Comparison of ENCODE assay signal across 28 mouse cellular contexts in the genomic region with DNA sequence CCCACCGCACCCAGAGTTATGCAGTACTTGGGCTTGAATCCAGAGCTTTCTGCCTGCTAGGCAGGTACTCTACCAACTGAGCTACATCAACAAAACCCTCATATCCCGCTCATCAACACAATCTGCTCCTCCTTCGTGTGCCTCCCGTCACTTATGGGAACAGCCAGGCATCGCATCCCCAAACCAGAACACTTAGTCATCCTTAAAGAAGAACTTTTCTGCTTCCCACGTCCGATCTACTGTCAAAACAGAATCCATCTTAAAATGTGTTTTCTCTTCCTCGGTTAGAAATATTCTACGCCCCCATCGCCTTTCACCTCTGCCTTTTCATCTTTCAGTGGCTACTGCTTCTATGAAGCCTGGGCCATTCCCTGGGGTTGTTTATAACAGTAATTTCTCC. TPM values are rescaled to one million over a fixed set of nuclear protein-coding genes. Genes with fewer than 3 reads are reported as not detected.
DNase-seq lines count a peak whose midpoint lies in the region; TF ChIP-seq lines count a peak whose summit lies in the region.
"Had no signal": no experiment of that assay in that cellular context is flagged by ENCODE, and none has a peak within 500 bp of the region (broad histone marks: within the 10 kb centered on the region; RNA-seq: fewer than 3 reads in every experiment).

No protein-coding gene starts in this region.

- intact Hi-C loops in left cerebral cortex, adult 2 months (cut with DNase I) = no loop called here
- intact Hi-C loops in left cerebral cortex, postnatal 10 days (cut with DNase I) = no loop called here

- TF ChIP-seq CTCF in left cerebral cortex, adult 2 months (IDR thresholded peaks at IDR 0.05) = no peak

- DNase-seq in frontal cortex, postnatal 36 days (ENCODE audit: low spot score in 2 of 2) = peak; percentile 40 to 45
- no peak for DNase-seq in frontal cortex, postnatal 10 days (ENCODE audit: low spot score in 2 of 2)
- no peak for DNase-seq in left cerebral cortex, adult 2 months (ENCODE audit: extremely low spot score in 1 of 2, low spot score in 2 of 2)
- no peak for DNase-seq in left cerebral cortex, postnatal 10 days (ENCODE audit: extremely low spot score in 1 of 2, low spot score in 2 of 2)
- DNase-seq in right cerebral cortex, postnatal 25 days = peak; percentile 17
- no peak for DNase-seq in right cerebral cortex, postnatal 4 days
- DNase-seq: adrenal gland, adult 2 months; adrenal gland, postnatal 14 days; B cell, adult 2 months; cerebellum, adult 11-12 months; cerebellum, adult 8-10 months; cerebellum, postnatal 10 days; cerebellum, postnatal 36 days; embryo, embryonic 11 days; gastrocnemius, postnatal 10 days; gastrocnemius, postnatal 36 days; heart, adult 2 months; heart, postnatal 14 days; heart, postnatal 4 days had no signal

- H3K4me3 ChIP-seq in left cerebral cortex, adult 2 months = no peak overlapping the region
- H3K4me3 ChIP-seq: embryonic facial prominence, embryonic 10.5 days; embryonic facial prominence, embryonic 13.5 days; erythroblast, embryonic 14.5 days; forebrain, embryonic 12.5 days; forebrain, embryonic 15.5 days; heart, adult 2 months; heart, embryonic 10.5 days; heart, embryonic 13.5 days had no signal

- H3K27ac ChIP-seq in left cerebral cortex, adult 2 months = peak overlapping the region; percentile 66
- H3K27ac ChIP-seq: embryonic facial prominence, embryonic 10.5 days; embryonic facial prominence, embryonic 13.5 days; forebrain, embryonic 12.5 days; forebrain, embryonic 15.5 days; heart, adult 2 months; heart, embryonic 10.5 days; heart, embryonic 13.5 days; hindbrain, embryonic 14.5 days; hindbrain, postnatal 0 days had no signal

RNA-seq across cellular contexts. Expression of a gene that starts 52.2 kb away (rescaled TPM):
- 100 to 1,000 TPM; 279 to 310 TPM for total RNA-seq in left cerebral cortex, adult 2 months (2021)
- 100 to 1,000 TPM; 308 to 324 TPM for total RNA-seq in left cerebral cortex, postnatal 10 days (2021)

Comparison
In these comparisons a context has a peak if more than half of its experiments do, and no peak if none do; other contexts are left out.
1. DNase-seq: peak in frontal cortex, postnatal 36 days (2 of 2) and right cerebral cortex, postnatal 25 days (single experiment); none in frontal cortex, postnatal 10 days (0 of 2), left cerebral cortex, adult 2 months (0 of 2), left cerebral cortex, postnatal 10 days (0 of 2) and right cerebral cortex, postnatal 4 days (single experiment).